Comparison of ENCODE assay signal across 14 mouse cellular contexts in genomic region chr19:44908836-44909460, GRCm38 (mm10). TPM values are rescaled to one million over a fixed set of nuclear protein-coding genes. Genes with fewer than 3 reads are reported as not detected.
DNase-seq lines count a peak whose midpoint lies in the region; ATAC-seq and TF ChIP-seq lines count a peak whose summit lies in the region.
"Had no signal": no experiment of that assay in that cellular context is flagged by ENCODE, and none has a peak within 500 bp of the region (broad histone marks: within the 10 kb centered on the region; RNA-seq: fewer than 3 reads in every experiment).

No protein-coding gene starts in this region.

- peaks cover 9% of the 10 kb centered on the region for H3K27me3 ChIP-seq in forebrain, embryonic 10.5 days (ENCODE audit: poor library complexity, severe bottlenecking)
- no peaks in the 10 kb centered on the region for H3K27me3 ChIP-seq in forebrain, embryonic 12.5 days
- H3K27me3 ChIP-seq in heart, postnatal 0 days (ENCODE audit: control insufficient read depth, insufficient read depth, low read length), result no peaks in the 10 kb centered on the region
- H3K27me3 ChIP-seq in Patski, result no peaks in the 10 kb centered on the region
- no peaks in the 10 kb centered on the region for H3K27me3 ChIP-seq in intestine, embryonic 14.5 days (replicated peaks; ENCODE audit: control insufficient read depth, insufficient read depth, low read length)
- H3K27me3 ChIP-seq: hindbrain, embryonic 15.5 days had no signal

- no peak for ATAC-seq in forebrain, embryonic 12.5 days (ENCODE audit: low FRiP score)
- ATAC-seq in heart, postnatal 0 days (ENCODE audit: insufficient read depth, low read depth), result peak; percentile 28; the same call in 1 of the 2 replicates
- peak; percentile 86 for ATAC-seq in Patski
- no peak for ATAC-seq in intestine, embryonic 14.5 days (replicated peaks; ENCODE audit: low FRiP score, low TSS enrichment, low read depth)

- TF ChIP-seq EP300 in heart, postnatal 0 days (IDR thresholded peaks at IDR 0.05; ENCODE audit: low read depth), result no peak

- no peak for TF ChIP-seq CTCF in heart, postnatal 0 days (IDR thresholded peaks at IDR 0.05; ENCODE audit: low read depth)
- no peak for TF ChIP-seq CTCF in Patski (IDR thresholded peaks at IDR 0.05)

- 54% methylated on average over 11 of the region's 11 CpGs for WGBS in forebrain, embryonic 10.5 days
- WGBS in forebrain, embryonic 12.5 days, result 41% methylated on average over 11 of the region's 11 CpGs
- 51% methylated on average over 11 of the region's 11 CpGs for WGBS in heart, postnatal 0 days
- WGBS in intestine, embryonic 14.5 days, result 57% methylated on average over 11 of the region's 11 CpGs

- POLR2A ChIA-PET in Patski (lab: Charles Lee), result interaction anchor here (1.0 to 2.1 kb wide), 6 partner anchors 9 to 148 kb away, joined by 3 to 10 read pairs (median 4); partner anchors contain the start of gene Slf2

- in situ Hi-C loops in Patski (cut with MboI; ENCODE audit: low pct_unique_long_range_greater_than_20kb), result no loop called here

- CTCF ChIA-PET in Patski (lab: Charles Lee), result interaction anchor here (1.9 to 4.8 kb wide), 2 partner anchors 13 to 18 kb away, joined by 4 to 22 read pairs; no protein-coding TSS in a partner anchor

- H3K27ac ChIP-seq in forebrain, embryonic 10.5 days, result peak overlapping the region; percentile 84
- no peak overlapping the region for H3K27ac ChIP-seq in forebrain, embryonic 12.5 days
- peak overlapping the region; percentile 87 for H3K27ac ChIP-seq in heart, postnatal 0 days (ENCODE audit: low read depth)
- peak overlapping the region; percentile 89 for H3K27ac ChIP-seq in intestine, embryonic 14.5 days (ENCODE audit: low read depth)
- H3K27ac ChIP-seq: hindbrain, embryonic 15.5 days; layer of hippocampus, adult 2 months had no signal

- H3K4me3 ChIP-seq in forebrain, embryonic 10.5 days, result no peak overlapping the region
- no peak overlapping the region for H3K4me3 ChIP-seq in forebrain, embryonic 12.5 days (replicated peaks)
- H3K4me3 ChIP-seq in heart, postnatal 0 days (ENCODE audit: low read depth, low read length), result no peak overlapping the region
- H3K4me3 ChIP-seq in intestine, embryonic 14.5 days (ENCODE audit: low read depth, low read length), result no peak overlapping the region
- H3K4me3 ChIP-seq: hindbrain, embryonic 15.5 days; layer of hippocampus, adult 2 months; megakaryocyte, embryonic 14.5 days had no signal

- no peaks in the 10 kb centered on the region for H3K36me3 ChIP-seq in forebrain, embryonic 10.5 days (replicated peaks)
- no peaks in the 10 kb centered on the region for H3K36me3 ChIP-seq in forebrain, embryonic 12.5 days (replicated peaks)
- H3K36me3 ChIP-seq in heart, postnatal 0 days (replicated peaks; ENCODE audit: control insufficient read depth, insufficient read depth, low read length), result no peaks in the 10 kb centered on the region
- no peaks in the 10 kb centered on the region for H3K36me3 ChIP-seq in intestine, embryonic 14.5 days (ENCODE audit: control insufficient read depth, insufficient read depth, low read length)
- H3K36me3 ChIP-seq: hindbrain, embryonic 15.5 days had no signal

- H3K4me2 ChIP-seq in forebrain, embryonic 12.5 days, result no peak overlapping the region
- H3K4me2 ChIP-seq in heart, postnatal 0 days (ENCODE audit: low read depth, low read length), result no peak overlapping the region
- H3K4me2 ChIP-seq in intestine, embryonic 14.5 days (ENCODE audit: low read length), result no peak overlapping the region
- H3K4me2 ChIP-seq: hindbrain, embryonic 15.5 days had no signal

- H3K4me1 ChIP-seq in forebrain, embryonic 10.5 days, result peaks cover 55% of the 10 kb centered on the region
- H3K4me1 ChIP-seq in forebrain, embryonic 12.5 days, result peaks cover 19% of the 10 kb centered on the region
- peaks cover 14% of the 10 kb centered on the region; the same call in 1 of the 2 replicates for H3K4me1 ChIP-seq in heart, postnatal 0 days (ENCODE audit: control insufficient read depth, insufficient read depth)
- H3K4me1 ChIP-seq in intestine, embryonic 14.5 days (replicated peaks; ENCODE audit: control insufficient read depth, insufficient read depth, low read length), result peaks cover 45% of the 10 kb centered on the region
- H3K4me1 ChIP-seq: megakaryocyte, embryonic 14.5 days had no signal

- H3K9ac ChIP-seq in forebrain, embryonic 12.5 days, result no peak overlapping the region
- H3K9ac ChIP-seq in heart, postnatal 0 days (replicated peaks; ENCODE audit: low read depth, low read length), result no peak overlapping the region
- no peak overlapping the region for H3K9ac ChIP-seq in intestine, embryonic 14.5 days (ENCODE audit: low read length)
- H3K9ac ChIP-seq: hindbrain, embryonic 15.5 days had no signal

- H3K9me3 ChIP-seq in forebrain, embryonic 10.5 days, result no peaks in the 10 kb centered on the region
- no peaks in the 10 kb centered on the region for H3K9me3 ChIP-seq in forebrain, embryonic 12.5 days
- H3K9me3 ChIP-seq in heart, postnatal 0 days (replicated peaks; ENCODE audit: control insufficient read depth, low read length), result no peaks in the 10 kb centered on the region
- H3K9me3 ChIP-seq in intestine, embryonic 14.5 days (ENCODE audit: control insufficient read depth, low read length), result no peaks in the 10 kb centered on the region
- H3K9me3 ChIP-seq: hindbrain, embryonic 15.5 days; megakaryocyte, embryonic 14.5 days had no signal

- no peak for DNase-seq in forebrain, embryonic 10.5 days (ENCODE audit: extremely low spot score, low spot score)
- DNase-seq in heart, postnatal 0 days (ENCODE audit: low spot score), result peak; percentile 49
- DNase-seq in heart, adult 8-10 months (ENCODE audit: low spot score), result no peak
- DNase-seq in Patski (ENCODE audit: low read depth, low spot score), result peak; percentile 95
- peak; percentile 37 for DNase-seq in intestine, embryonic 14.5 days (ENCODE audit: low spot score)
- DNase-seq in right cerebral cortex, adult 2 months (ENCODE audit: low spot score in 2 of 2), result no peak
- no peak for DNase-seq in lung, adult 18-20 months
- DNase-seq: cerebellum, adult 9-11 months; lung, adult 2 months; thymus, postnatal 14 days had no signal

RNA-seq across cellular contexts. Expression of gene Slf2, which starts 22.0 kb away (rescaled TPM):
- polyA plus RNA-seq in forebrain, embryonic 10.5 days (2016; fragmentation: Nextera tagmentation; extraction: Ambion mirVana), result 53.9 and 54.1 TPM in 2 replicates
- 48.7 and 53.3 TPM in 2 replicates for polyA plus RNA-seq in forebrain, embryonic 12.5 days (2016; fragmentation: Nextera tagmentation; extraction: Ambion mirVana)
- total RNA-seq in heart, postnatal 0 days (2014; rRNA removed; ENCODE audit: low replicate concordance), result 19.3 and 30.6 TPM in 2 replicates
- polyA plus RNA-seq in heart, postnatal 0 days (2015; fragmentation: Nextera tagmentation; extraction: Ambion mirVana), result 17.3 and 20.5 TPM in 2 replicates
- total RNA-seq in heart, adult 8-10 months (2022), result 10 to 100 TPM; 18.2 to 21.9 (median 19.7) TPM
- polyA plus RNA-seq in Patski (2021), result 100 TPM
- polyA plus RNA-seq in intestine, embryonic 14.5 days (2014; fragmentation: Nextera tagmentation; extraction: Ambion mirVana), result 54.1 and 60.8 TPM in 2 replicates

Comparison
In these comparisons a context has a peak if more than half of its experiments do, and no peak if none do; other contexts are left out.
1. DNase-seq: peak in heart, postnatal 0 days (single experiment), Patski (single experiment) and intestine, embryonic 14.5 days (single experiment); none in forebrain, embryonic 10.5 days (single experiment), heart, adult 8-10 months (single experiment), right cerebral cortex, adult 2 months (0 of 2) and lung, adult 18-20 months (0 of 2).
2. ATAC-seq: peak in heart, postnatal 0 days (single experiment) and Patski (single experiment); none in forebrain, embryonic 12.5 days (single experiment) and intestine, embryonic 14.5 days (single experiment).